In the genomic region with DNA sequence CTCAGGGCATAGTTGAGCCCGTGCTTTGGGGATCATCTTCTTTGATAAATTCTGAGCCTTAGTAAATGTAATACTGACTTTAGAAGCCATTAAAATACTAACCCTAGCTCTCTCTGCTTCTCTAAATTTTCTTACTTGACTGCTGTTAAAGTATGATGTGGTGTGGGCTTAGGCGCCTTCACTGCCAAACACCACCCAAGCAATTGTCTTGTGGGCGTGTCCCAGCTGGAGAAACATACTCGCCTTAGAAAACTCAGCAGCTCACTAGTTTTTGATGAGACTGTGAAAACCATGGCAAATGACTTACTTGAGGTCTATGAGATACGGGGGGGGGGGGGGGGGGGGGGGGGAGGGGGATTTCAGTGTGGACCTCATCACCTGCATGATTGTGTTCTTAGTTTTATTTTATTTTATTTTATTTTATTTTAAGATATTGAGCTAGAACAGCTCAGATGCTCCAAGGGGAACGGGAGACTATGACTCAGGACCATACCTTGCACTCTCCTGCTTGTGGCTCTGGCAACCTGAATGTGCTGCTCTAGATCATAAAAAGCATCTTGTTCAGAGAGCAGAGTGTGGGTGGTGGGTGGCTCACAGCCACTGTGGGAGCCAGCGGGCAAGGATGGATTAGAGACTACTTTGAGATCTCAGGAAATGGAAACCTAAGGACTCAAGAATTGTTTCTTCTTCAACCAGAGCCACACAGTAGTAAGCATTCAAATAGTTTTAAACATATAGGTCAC, we compare ENCODE assay signal across 32 mouse cellular contexts. TPM values are rescaled to one million over a fixed set of nuclear protein-coding genes. Genes with fewer than 3 reads are reported as not detected.
DNase-seq lines count a peak whose midpoint lies in the region; ATAC-seq and TF ChIP-seq lines count a peak whose summit lies in the region.
"Had no signal": no experiment of that assay in that cellular context is flagged by ENCODE, and none has a peak within 500 bp of the region (broad histone marks: within the 10 kb centered on the region; RNA-seq: fewer than 3 reads in every experiment).

No protein-coding gene starts in this region.

- 89% methylated on average over 7 of the region's 7 CpGs for WGBS in intestine, embryonic 16.5 days

- peaks cover 3% of the 10 kb centered on the region for H3K4me1 ChIP-seq in brown adipose tissue, adult 24 weeks (ENCODE audit: control insufficient read depth, insufficient read depth, insufficient read length, low read length)
- no peaks in the 10 kb centered on the region for H3K4me1 ChIP-seq in intestine, embryonic 16.5 days (ENCODE audit: control insufficient read depth, insufficient read depth, low read length)
- H3K4me1 ChIP-seq: forebrain, embryonic 13.5 days; heart, embryonic 10.5 days; hindbrain, embryonic 13.5 days had no signal

- no peak for DNase-seq in layer of hippocampus, adult 2 months (ENCODE audit: low spot score in 2 of 2)
- DNase-seq in layer of hippocampus, adult 9-10 months (ENCODE audit: low spot score), result no peak
- DNase-seq in right cerebral cortex, adult 18-20 months, result peak; percentile 61
- no peak for DNase-seq in right cerebral cortex, postnatal 14 days
- DNase-seq in ZHBTc4 (ENCODE audit: low read depth, low spot score), result peak; percentile 36
- DNase-seq in testis, postnatal 10 days (ENCODE audit: low spot score), result no peak
- DNase-seq: adrenal gland, postnatal 10 days; adrenal gland, postnatal 36 days; cerebellum, adult 11-12 months; cerebellum, adult 8-10 months; cerebellum, postnatal 10 days; cerebellum, postnatal 36 days; gastrocnemius, postnatal 25 days; heart, adult 2 months had no signal

- H3K27ac ChIP-seq in layer of hippocampus, adult 2 months, result peak overlapping the region; percentile 84
- H3K27ac ChIP-seq in brown adipose tissue, adult 24 weeks (replicated peaks; ENCODE audit: low read depth, low read length), result peak overlapping the region; percentile 89
- no peak overlapping the region for H3K27ac ChIP-seq in intestine, embryonic 16.5 days (ENCODE audit: low read length)
- H3K27ac ChIP-seq: forebrain, embryonic 10.5 days; forebrain, embryonic 13.5 days; heart, embryonic 10.5 days; hindbrain, embryonic 13.5 days had no signal

- H3K9me3 ChIP-seq in intestine, embryonic 16.5 days (ENCODE audit: control insufficient read depth, low read length), result no peaks in the 10 kb centered on the region
- H3K9me3 ChIP-seq: forebrain, embryonic 10.5 days; forebrain, embryonic 13.5 days; heart, embryonic 10.5 days; heart, embryonic 13.5 days; hindbrain, embryonic 13.5 days had no signal

- ATAC-seq in intestine, embryonic 16.5 days, result no peak
- ATAC-seq: CD4-positive, CD25-positive, alpha-beta regulatory T cell, adult 4 months; forebrain, embryonic 13.5 days; forebrain, embryonic 16.5 days; hindbrain, embryonic 16.5 days had no signal

- TF ChIP-seq CTCF in layer of hippocampus, adult 2 months (conservative IDR thresholded peaks at IDR 0.05), result no peak

- H3K9ac ChIP-seq in intestine, embryonic 16.5 days (ENCODE audit: low read depth, low read length), result no peak overlapping the region
- H3K9ac ChIP-seq: forebrain, embryonic 13.5 days; heart, embryonic 13.5 days; hindbrain, embryonic 13.5 days had no signal

- H3K36me3 ChIP-seq in intestine, embryonic 16.5 days (ENCODE audit: control insufficient read depth, insufficient read depth, low read length), result no peaks in the 10 kb centered on the region
- H3K36me3 ChIP-seq: forebrain, embryonic 10.5 days; heart, embryonic 10.5 days; heart, embryonic 13.5 days; hindbrain, embryonic 13.5 days had no signal

- H3K4me3 ChIP-seq in layer of hippocampus, adult 2 months, result no peak overlapping the region
- no peak overlapping the region for H3K4me3 ChIP-seq in brown adipose tissue, adult 24 weeks (ENCODE audit: insufficient read depth, low read depth, low read length)
- H3K4me3 ChIP-seq in intestine, embryonic 16.5 days (ENCODE audit: low read length), result no peak overlapping the region
- H3K4me3 ChIP-seq: forebrain, embryonic 10.5 days; forebrain, embryonic 13.5 days; heart, adult 2 months; heart, embryonic 10.5 days; heart, embryonic 13.5 days; hindbrain, embryonic 13.5 days had no signal

- no peaks in the 10 kb centered on the region for H3K27me3 ChIP-seq in intestine, embryonic 16.5 days (replicated peaks; ENCODE audit: control insufficient read depth, insufficient read depth, low read length)
- H3K27me3 ChIP-seq: forebrain, embryonic 13.5 days; heart, embryonic 13.5 days; hindbrain, embryonic 13.5 days had no signal

- H3K4me2 ChIP-seq in intestine, embryonic 16.5 days (ENCODE audit: low read depth, low read length), result no peak overlapping the region
- H3K4me2 ChIP-seq: forebrain, embryonic 13.5 days; heart, embryonic 13.5 days; hindbrain, embryonic 13.5 days had no signal

RNA-seq across cellular contexts. Expression of gene Ctla4, which starts 41.3 kb away (rescaled TPM):
- total RNA-seq in layer of hippocampus, adult 2 months (2021), result not detected
- polyA plus RNA-seq in brown adipose tissue, adult 24 weeks (2012; ENCODE audit: insufficient read depth, insufficient read length, missing spikeins), result not detected in 2 replicates
- not detected in 2 replicates for polyA plus RNA-seq in intestine, embryonic 16.5 days (2015; fragmentation: Nextera tagmentation; extraction: Ambion mirVana)
- total RNA-seq: adrenal gland, adult 18-20 months; adrenal gland, postnatal 36 days; ES-E14; gastrocnemius, adult 8-10 months; gastrocnemius, postnatal 25 days had no signal
- polyA plus RNA-seq: C2C12; embryonic facial prominence, embryonic 11.5 days; embryonic facial prominence, embryonic 14.5 days; forebrain, embryonic 10.5 days; forebrain, embryonic 13.5 days; forebrain, embryonic 16.5 days; frontal cortex, adult 2 months; gonadal fat pad, adult 2 months; heart, embryonic 10.5 days; hindbrain, embryonic 13.5 days; hindbrain, embryonic 16.5 days had no signal

Comparison
In these comparisons a context has a peak if more than half of its experiments do, and no peak if none do; other contexts are left out.
1. DNase-seq: peak in right cerebral cortex, adult 18-20 months (single experiment) and ZHBTc4 (single experiment); none in layer of hippocampus, adult 2 months (0 of 2), layer of hippocampus, adult 9-10 months (single experiment), right cerebral cortex, postnatal 14 days (single experiment) and testis, postnatal 10 days (single experiment).